Mouse (Mus musculus): ENCODE measurements around the gene Ky.

The Ky gene

DNA sequence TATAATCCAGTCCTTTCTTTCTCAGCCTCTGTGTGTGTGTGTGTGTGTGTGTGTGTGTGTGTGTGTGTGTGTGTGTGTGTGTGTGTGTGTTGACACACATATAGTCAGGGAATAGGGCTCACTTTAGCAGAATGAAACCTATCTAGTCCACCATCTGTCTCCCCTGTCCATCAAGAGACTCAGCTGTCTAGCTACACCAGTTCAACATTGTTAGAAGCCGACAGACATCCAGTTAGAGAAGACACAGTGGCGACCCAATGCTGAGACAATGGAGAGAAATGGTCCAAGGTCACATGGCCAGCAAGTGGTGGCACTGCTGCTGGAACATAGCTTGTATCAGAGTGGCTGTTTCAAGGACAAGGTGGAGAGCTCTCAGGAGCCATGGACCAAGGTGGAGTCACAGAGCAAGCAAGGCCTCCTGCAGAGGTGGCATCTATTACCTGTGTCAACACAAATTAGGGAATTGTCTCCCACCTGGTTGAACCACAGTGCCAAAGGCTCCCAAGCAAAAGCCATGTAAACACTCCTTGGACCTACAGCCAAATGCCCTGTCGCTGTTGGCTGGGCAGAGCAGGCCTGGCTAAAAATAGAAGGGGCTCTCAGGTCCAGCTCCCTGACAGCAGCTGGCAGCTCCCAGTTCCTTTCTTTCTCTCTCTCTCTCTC, 703 bp upstream of the Ky start:
- no peak for DNase-seq

DNA sequence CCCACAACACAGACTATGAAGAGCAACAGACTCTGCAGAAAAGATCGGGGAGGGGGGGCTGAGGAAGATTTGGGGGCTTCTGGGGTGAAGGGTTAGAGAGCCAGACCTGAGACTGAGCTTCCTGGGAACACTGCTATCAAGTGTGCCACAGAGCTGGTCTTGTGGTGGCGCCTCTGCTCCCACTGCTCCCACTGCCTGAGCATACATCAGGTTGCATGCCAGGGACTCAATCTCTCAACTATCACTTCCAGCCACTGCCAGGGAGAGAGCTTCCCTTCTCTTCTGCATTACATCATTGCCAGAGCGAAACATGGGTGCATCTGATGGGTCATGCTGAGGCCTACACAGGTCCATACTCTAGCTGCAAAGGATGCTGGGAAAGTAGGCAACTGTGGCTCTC, 2.8 kb downstream of the Ky start:
- no peak for DNase-seq

DNA sequence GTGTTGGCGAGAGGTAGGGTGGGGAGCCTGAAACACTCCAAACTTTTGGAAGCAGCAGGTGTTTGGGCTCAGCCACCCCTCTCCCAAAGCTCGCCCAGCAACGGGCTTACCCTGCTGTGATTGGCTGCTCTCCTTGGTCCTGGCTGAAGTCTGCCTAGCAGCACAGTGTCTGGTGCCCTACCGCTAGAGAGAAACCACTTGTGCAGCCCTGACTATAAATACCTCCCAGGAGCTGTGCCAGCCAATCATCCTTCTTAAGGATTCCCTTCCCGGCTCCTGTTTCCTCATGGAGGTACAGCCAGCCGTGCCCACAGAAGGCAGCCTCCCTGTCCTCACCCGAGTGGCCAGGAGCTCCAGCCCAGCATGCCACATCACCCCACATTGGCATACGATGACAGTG, 5.9 kb downstream of the Ky start:
- DNase-seq, result no peak

DNA sequence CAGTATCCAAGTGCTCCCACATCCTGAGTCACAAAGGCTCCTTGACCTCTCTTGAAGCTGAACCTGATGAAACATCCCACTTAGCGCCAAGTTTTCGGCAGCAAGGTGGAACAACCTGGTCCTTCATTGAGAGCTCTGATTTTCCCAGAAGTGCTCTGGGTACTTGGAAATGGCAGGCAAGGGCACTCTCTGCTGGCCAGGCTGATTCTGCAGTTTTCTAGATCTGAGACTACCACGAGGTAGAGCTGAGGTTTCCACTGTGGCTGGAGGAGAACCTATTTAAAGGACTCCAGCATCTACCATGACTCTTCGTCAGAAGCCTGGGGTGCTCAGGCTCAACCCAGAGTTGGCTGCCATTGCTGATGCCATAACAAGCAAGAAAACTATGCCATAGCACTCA, 8.0 kb downstream of the Ky start:
- no peak for DNase-seq

DNA sequence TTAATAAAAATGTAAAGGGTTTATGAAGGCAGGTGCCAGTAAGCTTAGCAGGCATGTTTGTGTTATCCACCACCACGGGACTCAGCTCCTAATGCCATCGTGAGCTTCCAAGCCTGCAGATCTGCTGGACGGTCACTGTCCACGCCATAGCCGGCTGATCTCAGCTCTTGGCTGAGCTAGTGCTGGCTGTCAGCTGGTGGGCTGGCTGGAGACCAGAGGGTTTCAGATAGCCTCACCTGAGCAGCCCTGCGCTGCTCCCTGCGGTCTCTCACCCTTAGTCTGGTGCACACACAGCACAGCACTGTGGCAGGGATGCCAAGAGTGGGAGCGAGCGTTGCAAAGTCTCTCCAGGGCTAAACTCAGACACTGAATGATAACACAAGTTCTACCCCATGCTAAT, 12.9 kb downstream of the Ky start:
- no peak for DNase-seq

DNA sequence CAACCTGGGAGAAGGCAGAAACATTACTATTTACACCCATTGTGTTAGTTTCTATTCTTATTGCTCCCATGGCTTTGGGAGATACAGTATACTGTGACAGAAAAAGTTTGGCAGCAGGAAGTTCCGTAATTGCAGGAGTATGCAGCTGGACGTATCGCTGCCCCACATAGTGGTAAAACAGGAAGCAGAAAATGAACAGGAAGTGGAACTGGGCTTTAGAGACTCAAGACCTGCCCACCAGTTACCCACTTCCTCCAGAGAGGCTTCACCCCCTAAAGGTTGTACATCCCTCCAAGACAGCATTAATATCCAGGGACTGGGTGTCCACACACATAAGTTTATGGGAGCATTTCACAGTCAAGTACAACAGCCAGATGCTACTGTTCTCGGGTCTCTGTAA, 15.8 kb downstream of the Ky start:
- no peak for DNase-seq

DNA sequence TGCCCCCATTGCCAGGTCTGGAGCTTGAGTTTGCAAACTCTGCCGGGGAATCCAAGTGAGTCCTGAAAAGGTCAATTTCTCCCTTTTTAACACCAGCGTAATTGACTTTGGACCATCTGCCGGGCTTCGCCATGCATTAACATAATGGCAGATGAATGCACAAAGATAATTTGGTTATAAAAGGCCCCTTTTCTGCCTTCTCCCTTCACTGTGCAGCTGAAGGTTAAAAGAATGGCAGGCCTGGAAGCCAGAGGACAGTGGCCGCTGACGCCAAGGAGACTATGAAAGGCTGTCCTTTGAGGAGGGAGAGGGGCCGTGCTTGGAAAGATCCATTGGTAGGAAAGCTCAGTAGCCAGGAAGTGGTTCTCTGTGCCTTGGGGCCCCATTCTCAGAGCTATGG, 22.6 kb downstream of the Ky start:
- no peak for DNase-seq

DNA sequence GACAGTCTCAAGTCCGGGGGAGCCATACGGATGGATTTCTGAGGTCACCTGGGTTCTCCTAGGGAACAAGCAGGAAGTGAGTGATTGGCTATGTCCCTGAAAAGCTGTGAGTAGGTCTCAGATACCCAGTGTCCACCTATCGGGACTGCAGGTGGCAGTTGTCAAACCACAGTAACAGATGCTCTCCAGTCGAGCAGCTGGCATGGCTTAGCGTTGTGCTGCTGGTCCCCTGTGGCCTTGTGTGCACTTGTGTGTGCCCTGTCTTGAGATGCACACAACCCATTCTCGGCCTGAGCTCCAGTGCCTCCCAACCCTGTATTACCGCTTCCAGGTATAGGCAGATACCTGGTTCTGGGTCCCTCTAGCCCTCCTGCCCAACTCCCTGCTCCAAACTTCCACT, 23.0 kb downstream of the Ky start:
- no peak for DNase-seq

DNA sequence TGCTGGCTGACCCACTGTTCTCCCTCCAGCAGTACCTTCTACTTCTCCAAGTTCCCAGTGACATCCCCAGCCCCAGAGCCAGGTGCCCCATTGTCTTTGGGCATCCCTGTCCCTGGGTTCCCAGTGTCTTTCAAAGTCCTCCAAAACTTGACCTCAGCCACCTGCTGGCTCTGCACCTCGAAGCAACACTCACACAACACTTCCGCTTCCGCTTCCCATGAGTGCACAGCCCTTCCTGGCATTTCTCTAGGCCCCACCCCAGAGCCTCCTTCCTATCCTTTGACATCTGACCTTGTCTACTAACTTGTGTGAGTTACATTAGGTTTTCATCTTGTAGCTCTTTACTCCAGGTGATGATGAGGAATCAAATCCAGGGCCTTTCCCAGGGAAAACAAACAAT, 23.5 kb downstream of the Ky start:
- DNase-seq, result no peak

DNA sequence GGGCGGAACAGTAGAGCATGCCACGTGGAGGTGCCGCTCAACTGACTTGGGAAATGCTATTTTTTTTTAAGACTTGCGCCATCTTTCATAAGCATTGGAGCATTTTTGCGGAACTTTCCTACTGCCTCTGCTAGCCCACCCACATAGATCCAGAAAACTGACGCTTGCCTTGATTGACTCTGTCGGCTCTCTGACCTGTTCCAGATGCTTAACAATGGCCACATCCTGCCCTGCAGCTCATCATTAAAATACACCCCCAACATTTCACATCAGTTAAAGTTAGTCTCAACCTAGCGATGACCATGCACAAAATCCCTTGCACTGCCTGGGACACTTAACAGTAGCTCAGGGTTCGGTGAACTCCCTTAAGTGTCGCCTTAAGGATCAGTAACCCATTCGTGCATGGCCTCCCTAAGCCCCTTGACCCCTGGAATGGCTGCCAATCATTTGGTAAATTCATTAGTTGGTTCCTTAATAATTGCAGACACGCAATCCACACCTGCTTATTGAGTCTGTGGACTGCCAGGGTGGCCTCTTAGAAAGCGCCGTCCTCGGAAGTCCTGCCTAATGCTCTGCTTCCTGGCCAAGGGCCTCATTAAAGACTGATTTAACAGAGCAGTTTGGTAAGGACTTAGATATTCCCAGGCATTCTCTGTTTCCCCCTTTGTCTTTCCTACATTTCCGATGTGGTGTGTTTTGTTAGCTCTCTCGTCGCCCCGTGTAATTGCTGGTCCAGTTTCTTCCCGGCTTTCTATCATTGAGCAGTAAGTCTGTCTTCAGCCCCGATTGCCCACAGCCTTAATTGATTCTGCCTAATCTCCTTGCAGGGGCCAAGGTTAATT, 25.7 kb downstream of the Ky start:
- DNase-seq, result no peak

DNA sequence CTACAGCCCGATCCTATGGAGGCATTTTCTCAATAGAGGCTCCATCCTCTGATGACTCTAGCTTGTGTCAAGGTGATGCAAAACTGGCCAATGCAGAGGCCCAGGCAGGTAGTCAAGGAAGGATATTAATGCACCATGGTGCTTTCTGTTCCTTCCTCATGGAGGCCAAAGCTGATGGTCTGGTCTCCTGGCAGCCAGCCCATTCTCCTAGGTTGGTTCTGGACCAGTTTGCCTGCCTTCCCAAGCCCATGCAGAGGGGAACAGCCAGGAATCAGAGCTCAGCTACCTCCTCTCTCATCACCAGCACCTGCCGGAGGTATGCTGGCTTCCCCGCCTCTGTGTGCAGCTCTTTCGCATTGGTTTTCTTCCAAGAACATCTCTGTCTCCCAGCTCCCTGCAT, 31.4 kb downstream of the Ky start:
- no peak for DNase-seq

DNA sequence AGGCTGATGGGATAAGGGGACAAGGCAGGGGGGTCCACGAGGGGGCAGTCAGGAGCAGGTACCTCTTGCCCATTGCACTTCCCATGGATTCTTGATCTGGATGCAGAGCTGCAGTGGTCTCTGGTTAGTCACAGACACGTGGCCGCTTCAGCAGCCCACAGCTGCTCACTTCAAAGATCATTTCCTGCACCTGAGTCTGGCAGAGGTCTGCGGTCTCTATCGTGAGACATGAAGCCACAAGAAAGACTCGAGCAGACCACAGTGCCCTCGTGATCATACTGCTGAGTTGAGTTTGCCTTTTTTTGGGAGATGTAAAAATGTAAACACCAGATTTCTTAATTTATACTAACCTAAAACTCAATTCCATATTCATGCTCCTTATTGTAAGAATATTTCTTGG, 34.1 kb downstream of the Ky start:
- DNase-seq, result no peak

DNA sequence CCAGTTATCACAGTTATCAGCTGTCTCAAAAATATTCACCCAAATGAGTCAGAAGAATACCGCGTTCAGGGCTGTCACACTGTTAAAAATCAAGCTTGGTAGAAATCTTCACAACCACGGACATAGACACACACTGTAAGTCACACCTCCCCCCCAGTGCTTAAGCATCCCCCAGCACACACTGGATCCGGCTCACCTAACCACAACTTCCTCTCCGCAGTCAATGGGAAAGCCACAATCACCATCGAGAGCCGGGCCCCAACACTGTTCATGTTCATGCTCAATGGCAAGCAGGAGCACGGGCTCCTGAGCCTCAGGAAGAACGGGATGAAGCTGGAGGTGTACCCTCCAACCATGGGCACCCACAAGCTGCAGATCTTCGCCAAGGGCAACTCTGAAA, 36.1 kb downstream of the Ky start:
- no peak for DNase-seq

DNA sequence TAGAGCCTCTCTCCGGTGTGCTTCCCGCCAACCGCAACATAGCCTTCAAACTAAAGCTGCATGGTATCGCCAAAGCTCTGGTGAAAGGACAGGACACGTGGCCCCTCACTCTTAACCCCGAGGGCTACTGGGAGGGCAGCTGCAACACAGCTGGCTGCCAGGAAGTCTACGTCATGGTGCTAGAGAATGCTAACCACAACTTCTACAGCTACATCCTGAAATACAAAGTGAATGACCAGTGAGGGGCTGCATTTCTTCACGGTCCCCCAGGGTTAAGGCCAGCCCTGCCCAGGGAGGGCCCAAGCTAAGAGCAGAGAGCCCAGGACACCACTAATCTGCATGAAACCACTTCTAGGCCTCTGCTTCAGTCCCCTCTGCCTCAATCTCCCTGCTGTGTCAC, 37.0 kb downstream of the Ky start:
- DNase-seq, result no peak

DNA sequence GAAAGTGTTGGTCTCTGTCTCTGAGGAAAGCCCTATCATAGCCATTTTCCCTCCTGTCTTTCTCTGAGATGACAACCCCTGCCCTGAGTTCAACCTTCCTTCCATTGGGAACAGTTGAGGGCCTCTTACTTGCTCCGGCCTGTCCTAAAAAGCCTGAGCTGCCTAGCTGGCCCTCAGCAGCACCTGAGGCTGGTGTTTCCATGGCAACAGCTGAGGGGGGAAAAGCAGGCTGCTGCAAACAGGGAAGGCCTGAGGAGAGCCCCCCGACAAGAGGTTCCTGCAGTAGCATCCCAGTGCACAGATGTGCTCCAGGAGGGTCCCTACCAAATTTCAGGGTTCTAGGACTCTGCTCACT, 38.2 kb downstream of the Ky start:
- no peak for DNase-seq

DNA sequence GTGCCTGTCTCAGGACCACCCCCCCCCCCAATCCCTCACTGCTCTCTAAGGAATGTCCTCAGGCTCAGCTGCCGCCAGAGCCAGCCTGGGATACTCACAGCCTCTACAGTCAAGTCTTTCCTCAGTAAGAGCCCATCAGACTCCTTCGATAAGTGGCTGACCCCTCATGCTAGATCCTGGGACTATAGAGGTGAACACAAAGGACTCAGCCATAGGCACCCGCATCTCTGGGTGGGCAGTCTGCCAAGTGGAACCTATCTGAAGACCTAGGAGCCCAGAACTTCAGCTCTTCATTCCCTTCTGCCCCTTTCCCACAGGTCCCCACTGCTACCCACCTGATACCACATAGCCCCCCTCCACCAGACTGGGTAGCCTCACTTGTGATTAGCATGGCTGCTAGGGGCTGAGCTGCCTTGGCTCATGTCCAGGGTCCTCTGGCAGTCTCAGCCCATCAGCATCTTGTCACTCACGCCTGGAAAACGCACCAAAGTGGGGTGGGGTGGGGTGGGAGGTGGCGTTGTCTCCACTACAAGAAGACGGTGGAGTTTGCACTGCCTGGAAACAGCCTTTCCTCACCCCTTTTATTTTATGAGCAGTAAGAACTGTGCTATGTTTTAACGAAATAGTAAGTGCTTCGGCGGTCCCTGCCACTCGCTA, 38.7 kb downstream of the Ky start:
- peak; percentile 56 for DNase-seq

DNA sequence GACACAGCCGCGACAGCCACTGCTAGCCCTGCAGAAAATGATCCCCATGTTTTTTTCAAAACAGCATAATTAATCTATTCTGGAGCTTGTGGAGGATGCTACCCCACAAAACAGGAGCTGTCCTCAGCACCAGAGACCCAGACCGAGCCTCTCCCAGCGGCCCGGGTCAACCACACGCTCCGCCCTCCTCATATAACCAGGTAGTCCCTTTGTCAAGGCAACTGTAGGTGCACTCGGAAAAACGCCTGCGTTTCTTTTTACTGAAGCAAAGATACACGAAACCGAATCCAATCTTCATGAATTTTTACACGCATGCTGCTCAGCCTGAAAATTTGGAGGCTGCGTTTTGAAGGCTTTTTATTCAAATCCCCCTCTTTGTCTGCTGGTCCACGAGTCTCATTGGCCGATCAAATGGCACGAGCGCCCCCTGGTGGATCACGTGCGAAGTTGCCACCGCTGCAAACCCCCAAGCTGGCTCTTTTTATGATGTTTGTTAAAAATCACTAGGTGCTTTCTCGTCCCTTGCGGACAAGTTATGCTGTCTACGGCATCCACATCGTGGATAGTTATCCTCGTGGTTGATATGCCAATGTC, 39.3 kb downstream of the Ky start:
- peak; percentile 96 for DNase-seq

DNA sequence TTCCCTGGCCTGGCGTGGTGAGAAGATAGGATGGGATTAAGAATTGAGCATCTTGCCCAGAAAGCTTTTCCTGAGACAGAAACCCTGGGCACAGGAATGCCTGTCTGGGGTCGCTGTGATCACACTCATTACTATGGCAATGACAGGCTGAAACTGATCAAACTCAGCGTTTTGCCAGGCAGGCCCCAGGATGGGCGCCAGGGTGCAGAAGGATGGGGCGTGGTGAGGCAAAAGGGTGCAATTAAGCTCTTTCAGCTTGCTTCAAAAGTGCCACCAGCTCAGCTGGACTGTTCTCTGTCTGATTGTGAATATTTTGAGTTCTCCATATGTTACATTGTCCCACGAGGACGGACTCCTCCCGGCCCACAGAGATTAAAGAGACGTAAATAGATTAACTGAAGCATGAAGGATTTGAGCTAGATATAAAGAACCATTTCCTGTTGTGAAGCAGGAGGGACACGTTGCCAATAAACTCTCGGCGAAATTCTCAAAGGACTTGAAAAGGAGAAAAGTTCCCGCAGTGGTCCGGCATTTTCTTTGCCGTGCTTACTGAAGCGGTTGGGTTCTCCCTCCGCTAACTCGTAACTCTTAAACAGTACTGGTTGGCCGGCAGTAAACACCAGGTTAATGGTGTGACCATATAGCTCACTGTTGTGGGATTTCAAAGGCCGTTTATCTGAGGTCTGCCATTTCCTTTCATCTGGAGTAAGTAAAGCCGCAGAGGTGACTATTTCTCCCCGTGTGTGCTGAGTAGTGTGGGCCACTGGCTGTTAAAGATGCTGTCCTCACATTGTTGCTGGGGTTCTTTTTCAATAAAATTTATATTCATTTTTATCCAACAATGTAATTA, 40.1 kb downstream of the Ky start:
- peak; percentile 56 for DNase-seq

DNA sequence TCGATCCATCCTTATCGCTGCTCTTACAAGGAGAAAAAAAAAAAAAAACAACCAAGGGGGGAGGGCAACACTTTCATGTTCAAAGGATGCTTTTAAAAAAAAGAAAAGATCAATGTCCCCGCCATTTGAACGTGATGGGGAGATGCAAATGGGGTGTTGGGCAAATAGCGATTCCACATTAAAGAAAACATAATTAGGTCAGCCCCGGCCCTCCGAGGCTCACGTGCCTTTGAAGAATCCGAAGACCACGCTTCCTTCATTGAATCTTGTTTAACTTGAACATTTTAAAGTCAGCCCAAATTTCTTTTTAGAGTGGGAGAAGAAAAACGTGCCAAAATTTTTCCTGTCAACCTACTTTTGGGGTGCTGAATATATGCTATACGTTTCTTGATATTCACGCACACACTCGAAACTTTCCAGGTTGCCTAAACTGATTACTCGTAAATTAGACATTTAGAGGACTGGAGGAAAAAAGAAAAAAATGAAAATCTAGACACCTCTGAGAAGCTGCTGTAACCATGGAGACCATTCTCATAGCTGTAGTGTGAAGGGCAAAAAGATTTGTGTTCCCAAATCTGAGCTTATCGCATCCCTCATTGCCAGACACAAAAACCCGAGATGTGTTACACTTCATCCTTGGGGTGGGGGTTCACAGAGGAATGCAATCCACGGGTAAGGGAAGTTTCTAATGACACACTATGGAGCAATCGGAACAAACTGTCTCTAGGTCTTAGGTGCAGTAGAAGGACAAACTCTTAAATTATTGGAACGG, 40.9 kb downstream of the Ky start:
- DNase-seq, result no peak

DNA sequence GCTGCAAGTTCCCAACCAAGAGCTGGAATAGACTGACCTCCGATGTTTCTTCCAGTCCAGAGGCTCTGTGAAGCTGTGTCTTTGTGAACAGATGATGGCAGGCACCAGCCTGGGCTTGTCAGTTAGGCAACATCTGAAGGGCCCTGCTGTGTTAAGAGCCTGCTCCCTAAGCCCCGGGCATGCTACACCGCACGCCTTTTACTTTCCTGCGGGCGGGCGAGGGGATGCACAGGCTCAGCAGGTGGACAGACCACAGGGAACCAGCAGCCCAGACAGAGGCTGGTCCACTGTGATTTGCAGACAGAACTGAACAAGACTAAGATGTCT, 41.4 kb downstream of the Ky start:
- no peak for DNase-seq

DNA sequence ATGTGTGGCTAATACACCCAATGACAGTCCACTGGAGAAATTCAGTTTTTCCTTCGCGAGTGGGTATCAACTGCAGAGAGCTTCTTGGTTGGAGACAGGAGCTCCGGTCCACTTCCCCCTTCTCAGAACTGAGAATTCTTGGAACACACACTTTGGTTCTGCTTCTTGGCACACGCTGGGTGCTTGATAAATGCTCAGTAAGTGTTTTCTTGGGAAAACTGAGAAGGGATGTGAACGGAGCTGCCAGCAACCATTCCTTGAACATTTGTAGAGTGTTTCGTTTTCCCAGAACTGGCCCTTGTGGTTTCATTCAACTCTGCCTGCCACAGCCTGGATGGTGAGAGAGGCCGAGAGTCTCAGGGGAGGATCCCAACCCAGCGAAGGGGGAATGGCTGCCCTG, 43.7 kb downstream of the Ky start:
- DNase-seq, result no peak

DNA sequence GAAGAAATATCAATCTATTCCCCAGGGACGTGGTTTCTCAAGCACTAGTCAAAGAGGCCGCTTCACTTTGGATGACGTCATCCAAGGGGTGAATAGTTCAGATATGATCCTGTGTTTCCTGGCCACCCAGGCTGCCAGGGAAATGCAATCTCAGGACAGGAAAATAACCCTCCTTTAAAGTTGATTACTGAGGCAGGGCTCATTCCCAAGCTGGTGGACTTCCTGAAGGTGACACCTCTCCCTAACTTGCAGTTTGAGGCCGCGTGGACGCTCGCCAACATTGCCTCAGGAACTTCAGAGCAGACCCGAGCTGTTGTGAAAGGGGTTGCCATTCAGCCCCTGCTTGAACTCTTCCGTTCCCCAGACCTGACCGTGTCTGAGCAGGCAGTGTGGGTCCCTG, 46.2 kb downstream of the Ky start:
- DNase-seq, result no peak
